Mouse (Mus musculus): ENCODE results near the gene Trim67. TPM values are rescaled to one million over a fixed set of nuclear protein-coding genes. Genes with fewer than 3 reads are reported as not detected.

Gene Trim67
- polyA plus RNA-seq, 1 experiment from 2014 or later: 0.23 TPM

GRCm38 (mm10) chr8:124784613-124785012 lies 8.3 kb upstream of the Trim67 start:
- 87% methylated on average over 13 of the region's 13 CpGs for WGBS
- H3K27ac ChIP-seq (replicated peaks): no peak overlapping the region
- TF ChIP-seq EP300 (optimal IDR thresholded peaks at IDR 0.05) (no peak), CTCF (IDR thresholded peaks at IDR 0.05; ENCODE audit: low read depth) (no peak)

DNA sequence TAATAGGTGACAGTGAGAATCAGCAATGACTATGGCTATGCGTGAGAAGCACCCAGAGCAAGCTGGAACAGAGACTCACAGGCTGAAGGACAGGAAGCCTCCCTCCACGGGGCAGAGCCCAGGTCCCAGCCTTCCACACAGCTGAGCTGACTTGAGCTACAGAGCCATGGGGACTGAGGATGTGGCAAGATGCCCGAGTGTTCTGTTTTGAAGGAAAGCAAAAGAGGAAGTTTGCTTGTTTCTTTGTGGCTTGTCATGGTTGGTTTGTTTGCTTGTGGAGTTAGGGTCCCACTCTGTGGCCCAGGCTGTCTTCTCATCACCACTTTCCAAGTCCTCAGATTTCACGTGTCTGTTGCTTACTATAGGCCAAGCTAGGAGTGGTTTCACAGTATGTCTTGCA lies 2.2 kb upstream of the Trim67 start:
- Histone ChIP-seq H3K4me3 (ENCODE audit: low read depth, low read length) (no peak overlapping the region), H3K9ac (ENCODE audit: low read length) (no peak overlapping the region), H3K9me3 (ENCODE audit: control insufficient read depth, low read length) (no peaks in the 10 kb centered on the region), H3K36me3 (ENCODE audit: control insufficient read depth, insufficient read depth, low read length) (no peaks in the 10 kb centered on the region), H3K27ac (replicated peaks) (no peak overlapping the region), H3K4me2 (replicated peaks; ENCODE audit: low read depth) (no peak overlapping the region), H3K4me1 (replicated peaks; ENCODE audit: control insufficient read depth, insufficient read depth) (0 out of 2 replicates have a peak, but pooled peaks cover 4% of the 10 kb centered on the region), H3K27me3 (ENCODE audit: control insufficient read depth, insufficient read depth, low read length) (peaks cover 19% of the 10 kb centered on the region)
- no peak for ATAC-seq (ENCODE audit: low FRiP score, low TSS enrichment)
- 64% methylated on average over 4 of the region's 4 CpGs for WGBS
- no peak for DNase-seq (ENCODE audit: low spot score)
- TF ChIP-seq CTCF (IDR thresholded peaks at IDR 0.05; ENCODE audit: low read depth): no peak
- TF ChIP-seq EP300 (optimal IDR thresholded peaks at IDR 0.05): no peak

More at GRCm38 (mm10) chr8:124784613-124785012, 8.3 kb upstream of the Trim67 start:
- no peaks in the 10 kb centered on the region for H3K4me1 ChIP-seq (replicated peaks; ENCODE audit: control insufficient read depth, insufficient read depth)
- no peak for DNase-seq (ENCODE audit: low spot score)
- ATAC-seq (ENCODE audit: low FRiP score, low TSS enrichment): no peak
- H3K4me3 ChIP-seq (ENCODE audit: low read depth, low read length): no peak overlapping the region
- H3K9ac ChIP-seq (ENCODE audit: low read length): no peak overlapping the region
- H3K9me3 ChIP-seq (ENCODE audit: control insufficient read depth, low read length): no peaks in the 10 kb centered on the region
- H3K27me3 ChIP-seq (ENCODE audit: control insufficient read depth, insufficient read depth, low read length): no peaks in the 10 kb centered on the region
- no peaks in the 10 kb centered on the region for H3K36me3 ChIP-seq (ENCODE audit: control insufficient read depth, insufficient read depth, low read length)
- no peak overlapping the region for H3K4me2 ChIP-seq (replicated peaks; ENCODE audit: low read depth)

DNA sequence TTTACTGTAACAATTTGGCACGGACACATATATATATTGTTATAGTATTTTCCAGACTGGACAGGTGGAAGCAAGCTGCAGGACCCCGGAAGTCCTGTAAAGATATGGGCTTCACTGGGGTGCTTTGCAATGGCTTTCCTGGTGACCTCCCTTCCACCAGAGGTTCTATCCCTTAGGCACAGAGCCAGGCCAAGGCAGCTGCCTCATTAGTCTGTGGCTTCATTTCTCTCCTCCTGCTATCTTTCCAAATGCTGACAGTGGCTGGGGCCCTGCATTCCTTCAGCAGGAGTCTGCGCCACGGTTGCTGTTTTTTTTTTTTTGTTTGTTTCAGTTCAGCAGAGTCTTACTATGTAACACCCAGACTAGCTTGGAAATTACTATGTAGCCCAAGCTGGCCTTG lies 1.1 kb upstream of the Trim67 start:
- H3K4me1 ChIP-seq (replicated peaks; ENCODE audit: control insufficient read depth, insufficient read depth): 0 out of 2 replicates have a peak, but pooled peaks cover 4% of the 10 kb centered on the region
- H3K27me3 ChIP-seq (ENCODE audit: control insufficient read depth, insufficient read depth, low read length): peaks cover 24% of the 10 kb centered on the region
- peak overlapping the region; percentile 96 for H3K4me2 ChIP-seq (replicated peaks; ENCODE audit: low read depth)
- H3K36me3 ChIP-seq (ENCODE audit: control insufficient read depth, insufficient read depth, low read length): no peaks in the 10 kb centered on the region
- no peaks in the 10 kb centered on the region for H3K9me3 ChIP-seq (ENCODE audit: control insufficient read depth, low read length)
- WGBS: 31% methylated on average over 4 of the region's 4 CpGs
- TF ChIP-seq CTCF (IDR thresholded peaks at IDR 0.05; ENCODE audit: low read depth) (no peak), EP300 (optimal IDR thresholded peaks at IDR 0.05) (no peak)
- H3K4me3 ChIP-seq (ENCODE audit: low read depth, low read length): peak overlapping the region; percentile 51; the same call in 1 of the 2 replicates
- no peak overlapping the region for H3K27ac ChIP-seq (replicated peaks)
- H3K9ac ChIP-seq (ENCODE audit: low read length): no peak overlapping the region
- DNase-seq (ENCODE audit: low spot score) (no peak), ATAC-seq (ENCODE audit: low FRiP score, low TSS enrichment) (no peak)

DNA sequence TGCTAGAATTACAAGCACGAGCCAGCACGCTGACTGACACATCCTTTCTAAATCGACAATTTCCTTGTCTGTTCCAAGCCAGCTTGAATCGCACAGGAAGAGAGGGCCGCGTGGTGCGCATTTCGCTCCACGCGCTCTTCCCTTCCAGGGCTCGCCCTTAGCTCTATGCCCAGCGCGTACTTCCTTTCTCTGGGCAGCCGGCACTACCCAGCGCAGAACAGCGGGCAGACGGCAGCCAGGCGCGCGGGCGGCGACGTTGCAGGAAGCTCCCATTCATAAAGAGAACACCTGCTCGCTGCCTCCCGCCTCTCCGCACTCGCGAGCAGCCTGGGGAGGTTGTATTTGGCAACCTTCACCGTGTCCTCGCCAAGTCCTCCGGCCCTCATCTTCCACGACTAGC lies 706 bp upstream of the Trim67 start:
- Histone ChIP-seq H3K4me3 (ENCODE audit: low read depth, low read length) (peak overlapping the region; percentile 51), H3K9ac (ENCODE audit: low read length) (no peak overlapping the region), H3K4me2 (replicated peaks; ENCODE audit: low read depth) (peak overlapping the region; percentile 96), H3K27ac (replicated peaks) (0 out of 2 replicates have a peak overlapping the region, but pooled peaks have one; percentile 13), H3K27me3 (ENCODE audit: control insufficient read depth, insufficient read depth, low read length) (peaks cover 24% of the 10 kb centered on the region), H3K4me1 (replicated peaks; ENCODE audit: control insufficient read depth, insufficient read depth) (0 out of 2 replicates have a peak, but pooled peaks cover 4% of the 10 kb centered on the region), H3K36me3 (ENCODE audit: control insufficient read depth, insufficient read depth, low read length) (no peaks in the 10 kb centered on the region), H3K9me3 (ENCODE audit: control insufficient read depth, low read length) (no peaks in the 10 kb centered on the region)
- ATAC-seq (ENCODE audit: low FRiP score, low TSS enrichment): no peak
- 2% methylated on average over 32 of the region's 32 CpGs for WGBS
- DNase-seq (ENCODE audit: low spot score): peak; percentile 28
- TF ChIP-seq EP300 (optimal IDR thresholded peaks at IDR 0.05): no peak
- TF ChIP-seq CTCF (IDR thresholded peaks at IDR 0.05; ENCODE audit: low read depth): no peak

DNA sequence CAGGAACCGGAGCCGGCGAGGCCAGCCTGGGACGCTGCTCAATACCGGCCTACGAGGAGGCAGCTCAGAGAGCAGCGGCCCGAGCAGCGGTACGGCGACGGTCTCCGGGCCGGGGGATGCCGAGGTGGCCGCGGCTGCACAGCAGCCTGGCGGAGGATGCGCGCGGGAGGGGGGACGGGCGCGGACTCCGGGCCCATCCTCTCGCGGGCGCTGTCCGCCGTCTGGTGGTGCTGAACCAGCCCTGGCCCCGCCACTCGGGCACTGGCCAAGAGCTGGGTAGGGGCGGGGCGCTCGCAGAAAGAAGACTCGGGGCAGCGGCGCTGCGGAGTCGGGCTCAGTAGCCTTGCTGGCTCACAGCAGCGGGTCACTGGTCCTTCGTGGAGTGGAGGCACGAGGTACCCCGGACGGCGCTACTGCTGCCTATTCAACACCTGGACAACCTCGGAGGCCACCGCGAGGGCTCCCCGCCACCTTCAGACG lies 320 bp downstream of the Trim67 start:
- DNase-seq (ENCODE audit: low spot score) (peak; percentile 88), ATAC-seq (ENCODE audit: low FRiP score, low TSS enrichment) (peak; percentile 79)
- Histone ChIP-seq H3K9ac (ENCODE audit: low read length) (no peak overlapping the region), H3K4me3 (ENCODE audit: low read depth, low read length) (peak overlapping the region; percentile 51), H3K36me3 (ENCODE audit: control insufficient read depth, insufficient read depth, low read length) (no peaks in the 10 kb centered on the region), H3K4me1 (replicated peaks; ENCODE audit: control insufficient read depth, insufficient read depth) (0 out of 2 replicates have a peak, but pooled peaks cover 4% of the 10 kb centered on the region), H3K4me2 (replicated peaks; ENCODE audit: low read depth) (peak overlapping the region; percentile 96), H3K27me3 (ENCODE audit: control insufficient read depth, insufficient read depth, low read length) (peaks cover 24% of the 10 kb centered on the region), H3K9me3 (ENCODE audit: control insufficient read depth, low read length) (no peaks in the 10 kb centered on the region), H3K27ac (replicated peaks) (no peak overlapping the region)
- no peak for TF ChIP-seq EP300 (optimal IDR thresholded peaks at IDR 0.05)
- no peak for TF ChIP-seq CTCF (IDR thresholded peaks at IDR 0.05; ENCODE audit: low read depth)
- under 1% methylated on average over 35 of the region's 51 CpGs for WGBS

GRCm38 (mm10) chr8:124793661-124794485 lies 981 bp downstream of the Trim67 start:
- Histone ChIP-seq H3K4me3 (ENCODE audit: low read depth, low read length) (peak overlapping the region; percentile 51), H3K27ac (replicated peaks) (no peak overlapping the region), H3K27me3 (ENCODE audit: control insufficient read depth, insufficient read depth, low read length) (peaks cover 24% of the 10 kb centered on the region), H3K4me2 (replicated peaks; ENCODE audit: low read depth) (peak overlapping the region; percentile 96), H3K4me1 (replicated peaks; ENCODE audit: control insufficient read depth, insufficient read depth) (0 out of 2 replicates have a peak, but pooled peaks cover 4% of the 10 kb centered on the region), H3K9me3 (ENCODE audit: control insufficient read depth, low read length) (no peaks in the 10 kb centered on the region), H3K9ac (ENCODE audit: low read length) (no peak overlapping the region), H3K36me3 (ENCODE audit: control insufficient read depth, insufficient read depth, low read length) (no peaks in the 10 kb centered on the region)
- DNase-seq (ENCODE audit: low spot score) (no peak), ATAC-seq (ENCODE audit: low FRiP score, low TSS enrichment) (0 out of 2 replicates have a peak, but pooled peaks have one; percentile 21)
- WGBS: under 1% methylated on average over 75 of the region's 81 CpGs
- TF ChIP-seq CTCF (IDR thresholded peaks at IDR 0.05; ENCODE audit: low read depth): no peak
- no peak for TF ChIP-seq EP300 (optimal IDR thresholded peaks at IDR 0.05)
